Mouse (Mus musculus) ES-Bruce4 (cell line): ENCODE measurements around the gene Hapln2. TPM values are rescaled to one million over a fixed set of nuclear protein-coding genes. Genes with fewer than 3 reads are reported as not detected.

Source experiments
- H3K27ac ChIP-seq: 2 replicates; pipeline ENCODE4 v1.5.1; 2012; ENCODE audit warnings: low read length, inconsistent platforms; ENCODE audit not compliant: insufficient read depth
- H3K27me3 ChIP-seq: 2 replicates; pipeline ENCODE4 v1.6.1; 2012; ENCODE audit warnings: mild to moderate bottlenecking, low read length, inconsistent platforms; ENCODE audit not compliant: control insufficient read depth, poor library complexity, insufficient read depth, severe bottlenecking
- H3K36me3 ChIP-seq: 2 replicates; pipeline ENCODE4 v1.6.1; 2012; ENCODE audit warnings: inconsistent platforms, mild to moderate bottlenecking, low read length, moderate library complexity; ENCODE audit not compliant: control insufficient read depth, poor library complexity, insufficient read depth, severe bottlenecking
- H3K4me1 ChIP-seq: one replicate; pipeline ENCODE4 v1.8.1; 2011; ENCODE audit warnings: low read length; ENCODE audit not compliant: control insufficient read depth, insufficient read depth
- H3K4me3 ChIP-seq: 2 replicates; pipeline ENCODE4 v1.5.1; 2011; ENCODE audit warnings: low read depth, mild to moderate bottlenecking, low read length
- H3K9ac ChIP-seq: 2 replicates; pipeline ENCODE4 v1.6.1; 2012; ENCODE audit warnings: low read depth, mild to moderate bottlenecking, inconsistent platforms; ENCODE audit not compliant: poor library complexity, severe bottlenecking
- H3K9me3 ChIP-seq: replicated peaks from 2 replicates; pipeline ENCODE4 v1.6.1; 2012; ENCODE audit warnings: mild to moderate bottlenecking, low read length, inconsistent platforms; ENCODE audit not compliant: control insufficient read depth, poor library complexity, insufficient read depth, severe bottlenecking
- CTCF ChIP-seq: IDR thresholded peaks from one replicate; pipeline ENCODE4 v1.8.1; 2011; ENCODE audit warnings: low read depth, low read length
- EP300 ChIP-seq: IDR thresholded peaks from 2 replicates; pipeline ENCODE4 v1.6.1; 2011; ENCODE audit warnings: low read depth, low read length; ENCODE audit not compliant: insufficient read depth
- POLR2A ChIP-seq: IDR thresholded peaks from one replicate; pipeline ENCODE4 v1.8.1; 2011; ENCODE audit warnings: low read length; ENCODE audit not compliant: insufficient read depth
- polyA plus RNA-seq: library from polyadenylated mRNA; stranded (reverse); fragments of >200 nt; gene quantifications from 2 replicates; pipeline ENCODE4 v1.2.4, GENCODE M21; 2011; ENCODE audit warnings: low read depth; ENCODE audit not compliant: missing spikeins, insufficient read depth, insufficient read length

The Hapln2 gene
- not detected in 2 replicates for polyA plus RNA-seq

GRCm38 (mm10) chr3:88027434-88028186 is at the start of gene Hapln2:
Gene Hapln2, minus strand, starts transcription at chr3:88027583.
- H3K27ac ChIP-seq = no peak within 1 kb of the TSS
- no peaks in the 10 kb centered on the region for H3K36me3 ChIP-seq
- H3K4me1 ChIP-seq = peaks cover 3% of the 10 kb centered on the region
- H3K4me3 ChIP-seq = no peak within 1 kb of the TSS
- H3K9ac ChIP-seq = no peak within 1 kb of the TSS
- H3K9me3 ChIP-seq = 0 out of 2 replicates have a peak, but pooled peaks cover 4% of the 10 kb centered on the region
- H3K27me3 ChIP-seq = peaks cover 5% of the 10 kb centered on the region
- TF ChIP-seq CTCF (peak; percentile 17), POLR2A (no peak)

GRCm38 (mm10) chr3:88074766-88075165 is 47.4 kb upstream of the Hapln2 start:
- Histone ChIP-seq H3K4me3 (no peak overlapping the region), H3K36me3 (no peaks in the 10 kb centered on the region), H3K9ac (no peak overlapping the region), H3K4me1 (no peaks in the 10 kb centered on the region), H3K27me3 (no peaks in the 10 kb centered on the region), H3K27ac (no peak overlapping the region), H3K9me3 (no peaks in the 10 kb centered on the region)
- no peak for TF ChIP-seq POLR2A
- no peak for TF ChIP-seq CTCF
- no peak for TF ChIP-seq EP300

GRCm38 (mm10) chr3:88074351-88074750 is 47.0 kb upstream of the Hapln2 start:
- TF ChIP-seq POLR2A = no peak
- Histone ChIP-seq H3K27me3 (no peaks in the 10 kb centered on the region), H3K36me3 (no peaks in the 10 kb centered on the region), H3K4me1 (no peaks in the 10 kb centered on the region), H3K4me3 (no peak overlapping the region), H3K27ac (no peak overlapping the region), H3K9ac (no peak overlapping the region), H3K9me3 (no peaks in the 10 kb centered on the region)

- Histone ChIP-seq H3K27me3 (no peaks in the 10 kb centered on the region), H3K27ac (no peak overlapping the region), H3K36me3 (no peaks in the 10 kb centered on the region), H3K9me3 (no peaks in the 10 kb centered on the region), H3K4me3 (no peak overlapping the region), H3K4me1 (no peaks in the 10 kb centered on the region), H3K9ac (no peak overlapping the region)
- no peak for TF ChIP-seq EP300
- no peak for TF ChIP-seq POLR2A
- no peak for TF ChIP-seq CTCF
Measured at GRCm38 (mm10) chr3:88073631-88074030, 46.2 kb upstream of the Hapln2 start.

GRCm38 (mm10) chr3:88071783-88072182 is 44.4 kb upstream of the Hapln2 start:
- peak; percentile 78 for TF ChIP-seq CTCF
- TF ChIP-seq POLR2A = no peak
- Histone ChIP-seq H3K4me1 (no peaks in the 10 kb centered on the region), H3K9ac (0 out of 2 replicates have a peak overlapping the region, but pooled peaks have one; percentile 17), H3K4me3 (no peak overlapping the region), H3K36me3 (no peaks in the 10 kb centered on the region), H3K27me3 (no peaks in the 10 kb centered on the region), H3K27ac (no peak overlapping the region), H3K9me3 (peaks cover 5% of the 10 kb centered on the region; the same call in 1 of the 2 replicates)

GRCm38 (mm10) chr3:88068386-88068785 is 41.0 kb upstream of the Hapln2 start:
- no peaks in the 10 kb centered on the region for H3K4me1 ChIP-seq

More at GRCm38 (mm10) chr3:88068386-88068785, 41.0 kb upstream of the Hapln2 start:
- TF ChIP-seq CTCF = no peak
- TF ChIP-seq EP300 = no peak
- TF ChIP-seq POLR2A = no peak
- no peak overlapping the region for H3K9ac ChIP-seq
- peaks cover 14% of the 10 kb centered on the region for H3K9me3 ChIP-seq
- no peaks in the 10 kb centered on the region for H3K36me3 ChIP-seq
- H3K4me3 ChIP-seq = no peak overlapping the region
- H3K27ac ChIP-seq = no peak overlapping the region
- no peaks in the 10 kb centered on the region for H3K27me3 ChIP-seq
